Mouse (Mus musculus) megakaryocyte, embryonic 14.5 days (primary cell): ENCODE data around the gene Camk2d. TPM values are rescaled to one million over a fixed set of nuclear protein-coding genes. Genes with fewer than 3 reads are reported as not detected.

Experiments used
- H3K27me3 ChIP-seq: replicated peaks from 2 replicates; pipeline ENCODE3; 2012; ENCODE audit warnings: inconsistent platforms
- H3K36me3 ChIP-seq: replicated peaks from 2 replicates; pipeline ENCODE3; 2012; ENCODE audit warnings: low read length, inconsistent platforms, mixed read lengths
- H3K4me1 ChIP-seq: 2 replicates; pipeline ENCODE4 v1.6.1; 2012; ENCODE audit warnings: inconsistent platforms
- H3K4me3 ChIP-seq: replicated peaks from 2 replicates; pipeline ENCODE3; 2012; ENCODE audit warnings: moderate library complexity, mild to moderate bottlenecking, inconsistent platforms
- H3K9me3 ChIP-seq: 2 replicates; pipeline ENCODE4 v1.6.1; 2012; ENCODE audit warnings: inconsistent platforms
- FLI1 ChIP-seq: IDR thresholded peaks from 2 replicates; pipeline ENCODE4 v1.6.1; 2012; ENCODE audit warnings: low read length, inconsistent platforms, mixed read lengths
- GATA1 ChIP-seq: IDR thresholded peaks from 3 replicates; pipeline ENCODE4 v1.6.1; 2012; ENCODE audit warnings: mixed read lengths, low read length, inconsistent platforms, borderline replicate concordance
- polyA plus RNA-seq: library from polyadenylated mRNA; stranded (reverse); fragments of >175 nt; gene quantifications from 2 replicates; pipeline ENCODE4 v1.2.3, GENCODE M21; 2012; ENCODE audit warnings: low replicate concordance; ENCODE audit not compliant: insufficient read depth

Gene Camk2d
- polyA plus RNA-seq, 1 experiment = 1.1 TPM

- TF ChIP-seq FLI1 (no peak), GATA1 (no peak)
- Histone ChIP-seq H3K4me3 (no peak overlapping the region), H3K9me3 (no peaks in the 10 kb centered on the region), H3K27me3 (no peaks in the 10 kb centered on the region), H3K36me3 (no peaks in the 10 kb centered on the region), H3K4me1 (no peaks in the 10 kb centered on the region)
Measured at GRCm38 (mm10) chr3:126727387-126727786, 131.3 kb downstream of the Camk2d start.

DNA sequence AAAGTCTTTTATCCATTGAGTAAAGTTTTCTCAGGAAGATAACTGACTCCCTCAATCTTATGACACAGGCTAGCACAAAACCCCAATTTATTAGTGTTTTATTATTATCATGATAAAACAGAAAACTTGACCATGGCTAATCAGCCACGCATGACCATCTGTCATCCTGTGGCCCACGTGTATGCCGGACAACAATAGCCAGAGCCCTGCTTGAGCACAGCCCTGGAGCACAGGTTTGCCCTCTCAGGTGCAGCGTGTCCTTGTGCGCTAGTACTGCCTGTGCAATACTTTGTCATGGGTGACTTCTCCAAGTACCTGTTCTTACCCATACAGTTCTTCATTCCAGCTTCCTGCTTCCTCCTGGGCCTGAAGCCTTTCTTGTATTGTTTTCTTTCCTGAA lies 134.3 kb downstream of the Camk2d start:
- H3K36me3 ChIP-seq = no peaks in the 10 kb centered on the region
- TF ChIP-seq GATA1 (no peak), FLI1 (no peak)

GRCm38 (mm10) chr3:126732323-126732722 lies 136.2 kb downstream of the Camk2d start:
- H3K36me3 ChIP-seq = no peaks in the 10 kb centered on the region
- TF ChIP-seq FLI1 (no peak), GATA1 (no peak)
- no peak overlapping the region for H3K4me3 ChIP-seq
- no peaks in the 10 kb centered on the region for H3K4me1 ChIP-seq
- no peaks in the 10 kb centered on the region for H3K27me3 ChIP-seq
- H3K9me3 ChIP-seq = no peaks in the 10 kb centered on the region

More for the DNA sequence above, 134.3 kb downstream of the Camk2d start:
- Histone ChIP-seq H3K27me3 (no peaks in the 10 kb centered on the region), H3K4me1 (no peaks in the 10 kb centered on the region), H3K9me3 (no peaks in the 10 kb centered on the region), H3K4me3 (no peak overlapping the region)

DNA sequence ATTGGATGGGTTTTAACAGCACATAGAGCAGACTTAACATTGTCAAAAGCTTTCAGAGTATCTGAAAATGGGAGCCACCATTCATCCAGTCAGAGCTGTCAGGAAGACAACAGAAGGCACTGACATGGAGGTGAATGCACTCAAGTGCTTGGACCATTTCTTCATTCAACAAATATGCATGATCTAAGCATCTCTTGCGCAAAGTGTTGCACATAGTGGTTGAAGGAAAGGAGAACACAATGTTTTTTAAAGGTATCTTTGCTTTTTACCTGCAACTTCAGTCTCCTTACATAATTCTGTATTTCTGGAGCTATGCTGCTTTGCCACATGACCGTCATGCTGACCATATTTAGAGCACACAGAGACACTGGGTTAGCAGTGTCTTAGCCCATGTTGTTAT lies 138.4 kb downstream of the Camk2d start:
- no peak overlapping the region for H3K4me3 ChIP-seq
- H3K36me3 ChIP-seq = no peaks in the 10 kb centered on the region
- no peaks in the 10 kb centered on the region for H3K9me3 ChIP-seq
- no peaks in the 10 kb centered on the region for H3K27me3 ChIP-seq
- H3K4me1 ChIP-seq = no peaks in the 10 kb centered on the region
- TF ChIP-seq FLI1 (no peak), GATA1 (no peak)

GRCm38 (mm10) chr3:126735211-126735610 lies 139.1 kb downstream of the Camk2d start:
- H3K4me3 ChIP-seq = no peak overlapping the region
- no peaks in the 10 kb centered on the region for H3K9me3 ChIP-seq
- no peaks in the 10 kb centered on the region for H3K27me3 ChIP-seq
- no peaks in the 10 kb centered on the region for H3K36me3 ChIP-seq
- TF ChIP-seq GATA1 (no peak), FLI1 (no peak)
- H3K4me1 ChIP-seq = no peaks in the 10 kb centered on the region

- Histone ChIP-seq H3K4me3 (no peak overlapping the region), H3K9me3 (no peaks in the 10 kb centered on the region), H3K4me1 (no peaks in the 10 kb centered on the region), H3K27me3 (no peaks in the 10 kb centered on the region), H3K36me3 (no peaks in the 10 kb centered on the region)
- no peak for TF ChIP-seq GATA1
- TF ChIP-seq FLI1 = no peak
Measured at GRCm38 (mm10) chr3:126737128-126737527, 141.0 kb downstream of the Camk2d start.

DNA sequence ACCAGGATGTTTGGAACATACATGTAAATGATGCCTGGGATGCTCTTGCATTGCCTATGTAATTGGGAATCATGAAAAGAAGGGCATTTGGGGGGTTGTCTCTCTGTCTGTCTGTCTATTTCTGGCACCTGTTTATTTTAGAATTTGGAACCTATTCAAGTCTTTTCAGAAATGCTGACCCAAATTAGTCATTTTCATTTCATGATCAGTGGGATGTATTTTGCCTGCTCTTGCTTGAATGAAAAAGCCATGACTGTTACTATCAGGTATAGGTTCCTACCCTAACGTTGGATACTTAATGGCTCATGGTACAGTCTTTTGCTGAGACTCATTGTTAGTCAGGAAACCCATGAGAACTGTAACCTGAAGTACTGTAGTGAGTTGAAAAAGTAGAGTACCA lies 144.0 kb downstream of the Camk2d start:
- Histone ChIP-seq H3K27me3 (no peaks in the 10 kb centered on the region), H3K4me1 (no peaks in the 10 kb centered on the region), H3K4me3 (no peak overlapping the region), H3K36me3 (no peaks in the 10 kb centered on the region), H3K9me3 (no peaks in the 10 kb centered on the region)
- TF ChIP-seq FLI1 = no peak

DNA sequence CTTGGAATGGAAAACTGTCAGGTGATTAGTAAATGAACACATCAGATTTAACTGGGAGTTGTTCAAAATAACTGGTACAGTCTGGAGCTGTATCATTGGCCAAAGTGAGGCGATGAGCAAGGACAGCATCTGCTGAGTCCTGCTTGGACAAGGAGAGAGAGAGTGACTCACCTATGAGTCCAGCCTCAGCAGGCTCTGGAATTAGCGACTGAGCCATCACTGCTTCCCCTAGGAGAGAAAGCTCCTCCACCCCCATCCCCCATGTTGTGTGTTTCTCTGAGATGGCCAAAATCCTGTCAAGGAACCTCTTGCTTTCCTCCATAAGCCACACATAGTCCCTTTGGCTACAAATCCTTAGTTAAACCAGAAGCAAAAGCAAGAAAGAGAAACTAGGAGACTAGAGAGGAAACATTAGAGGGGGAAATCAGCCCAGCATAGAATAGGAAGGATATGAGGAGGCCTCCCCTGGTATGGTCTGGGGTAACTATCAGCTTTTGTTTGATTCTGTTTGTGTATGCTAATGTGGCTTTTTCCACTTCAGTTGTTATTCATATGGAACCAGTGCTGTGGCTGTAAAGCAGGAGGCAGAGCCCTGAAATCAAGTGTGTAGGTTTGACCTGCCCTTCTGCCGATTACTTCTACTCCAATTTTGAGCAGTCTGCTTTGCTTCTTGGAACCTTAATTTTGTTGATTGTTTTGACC lies 148.5 kb downstream of the Camk2d start:
- Histone ChIP-seq H3K27me3 (no peaks in the 10 kb centered on the region), H3K36me3 (no peaks in the 10 kb centered on the region), H3K4me3 (no peak overlapping the region), H3K9me3 (no peaks in the 10 kb centered on the region), H3K4me1 (no peaks in the 10 kb centered on the region)
- TF ChIP-seq FLI1 = no peak
- TF ChIP-seq GATA1 = no peak

GRCm38 (mm10) chr3:126746148-126746803 lies 150.2 kb downstream of the Camk2d start:
- no peak overlapping the region for H3K4me3 ChIP-seq
- H3K27me3 ChIP-seq = no peaks in the 10 kb centered on the region
- no peaks in the 10 kb centered on the region for H3K36me3 ChIP-seq
- no peaks in the 10 kb centered on the region for H3K4me1 ChIP-seq
- TF ChIP-seq FLI1 (no peak), GATA1 (no peak)
- no peaks in the 10 kb centered on the region for H3K9me3 ChIP-seq

- no peak overlapping the region for H3K4me3 ChIP-seq
- TF ChIP-seq GATA1 (no peak), FLI1 (no peak)
- no peaks in the 10 kb centered on the region for H3K36me3 ChIP-seq
- H3K9me3 ChIP-seq = no peaks in the 10 kb centered on the region
- no peaks in the 10 kb centered on the region for H3K27me3 ChIP-seq
- H3K4me1 ChIP-seq = peaks cover 6% of the 10 kb centered on the region; the same call in 1 of the 2 replicates
Measured at GRCm38 (mm10) chr3:126747628-126748027, 151.5 kb downstream of the Camk2d start.
